Mouse (Mus musculus) olfactory bulb, adult 2 months (tissue): ENCODE measurements around the gene Mettl7a2.
"Not testable (repeated sequence)": the region's sequence is repeated elsewhere in the genome, so short reads cannot be mapped to it uniquely, and the experiment has no call there.

Source experiments
- CTCF ChIP-seq: fragments of 200-500 bp; IDR thresholded peaks from 2 replicates; pipeline ENCODE4 v1.5.1; 2012; ENCODE audit warnings: low read depth, mild to moderate bottlenecking, low read length, moderate library complexity; ENCODE audit not compliant: insufficient read depth
- POLR2A ChIP-seq: fragments of 200-500 bp; IDR thresholded peaks from 2 replicates; pipeline ENCODE4 v1.6.1; 2012; ENCODE audit warnings: mild to moderate bottlenecking, low read depth, low read length, moderate library complexity; ENCODE audit not compliant: insufficient read depth

DNA sequence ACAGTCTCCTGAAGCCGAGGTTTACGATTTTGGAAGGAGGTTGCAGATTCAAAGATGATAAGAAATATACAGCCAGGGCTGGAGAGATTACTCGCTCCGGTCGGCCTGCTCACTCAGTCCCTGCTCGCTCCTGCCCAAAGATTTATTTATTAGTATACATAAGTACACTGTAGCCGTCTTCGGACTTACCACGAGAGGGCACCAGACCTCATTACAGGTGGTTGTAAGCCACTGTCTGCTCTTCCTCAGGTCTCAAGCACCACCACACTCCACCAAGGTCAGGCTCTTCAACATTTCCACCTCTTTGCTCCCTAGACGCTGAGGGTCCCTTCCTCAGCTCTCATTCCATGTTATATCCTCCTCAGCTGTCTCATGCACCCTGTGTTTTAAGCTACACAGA is 15.2 kb upstream of the Mettl7a2 start:
- not testable (repeated sequence) for TF ChIP-seq POLR2A, CTCF
